Mouse (Mus musculus) CD8-positive naive resting alpha-beta T cell, adult 2 months (primary cell): ENCODE results near the gene St6galnac3.
"Not testable (repeated sequence)": the region's sequence is repeated elsewhere in the genome, so short reads cannot be mapped to it uniquely, and the experiment has no call there.

Source experiments
- DNase-seq, 2 experiments: peaks; one replicate each; pipeline ENCODE4 v3.0.0; 2022; ENCODE audit warnings: low read depth in 2 of 2, low spot score in 2 of 2

Gene St6galnac3

GRCm38 (mm10) chr3:153421060-153421917, 303.7 kb downstream of the St6galnac3 start:
- no peak for DNase-seq

DNA sequence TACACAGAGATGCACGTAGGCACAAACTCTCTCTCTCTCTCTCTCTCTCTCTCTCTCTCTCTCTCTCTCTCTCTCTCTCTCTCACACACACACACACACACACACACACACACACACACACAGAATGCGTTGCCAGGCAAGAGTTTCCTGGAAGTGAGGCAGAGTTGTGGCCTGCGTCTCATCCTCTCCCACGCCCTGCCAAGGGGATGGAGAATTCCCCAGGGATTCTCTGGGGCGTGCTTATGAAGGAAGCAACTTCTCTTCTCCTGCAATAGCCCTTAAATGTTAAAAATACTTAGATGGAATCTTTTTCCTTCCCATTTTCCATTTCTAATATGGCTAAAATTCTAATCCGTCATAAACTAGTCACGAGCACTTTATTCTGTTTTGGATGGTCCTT, 305.6 kb downstream of the St6galnac3 start:
- DNase-seq, result no peak

GRCm38 (mm10) chr3:153417001-153417400, 308.0 kb downstream of the St6galnac3 start:
- no peak for DNase-seq

DNA sequence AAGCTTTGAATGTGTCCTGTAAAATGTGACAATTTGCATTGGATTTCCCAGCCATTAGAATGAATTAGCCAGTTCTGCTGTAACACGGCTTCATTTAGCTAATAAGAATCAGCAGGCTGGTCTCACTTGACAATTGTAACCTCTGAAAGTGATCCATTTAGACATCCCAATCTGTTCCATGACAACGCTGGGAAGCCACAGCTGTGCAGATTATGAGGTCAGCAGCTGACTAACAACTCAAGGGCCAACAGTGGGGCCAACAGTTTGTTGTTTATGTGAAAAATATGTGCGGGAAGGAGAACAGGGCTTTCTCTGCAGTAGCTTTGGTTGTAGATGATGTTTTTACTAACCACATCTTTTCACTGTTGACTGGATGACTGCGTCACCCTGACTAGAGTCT, 308.6 kb downstream of the St6galnac3 start:
- DNase-seq, result no peak

DNA sequence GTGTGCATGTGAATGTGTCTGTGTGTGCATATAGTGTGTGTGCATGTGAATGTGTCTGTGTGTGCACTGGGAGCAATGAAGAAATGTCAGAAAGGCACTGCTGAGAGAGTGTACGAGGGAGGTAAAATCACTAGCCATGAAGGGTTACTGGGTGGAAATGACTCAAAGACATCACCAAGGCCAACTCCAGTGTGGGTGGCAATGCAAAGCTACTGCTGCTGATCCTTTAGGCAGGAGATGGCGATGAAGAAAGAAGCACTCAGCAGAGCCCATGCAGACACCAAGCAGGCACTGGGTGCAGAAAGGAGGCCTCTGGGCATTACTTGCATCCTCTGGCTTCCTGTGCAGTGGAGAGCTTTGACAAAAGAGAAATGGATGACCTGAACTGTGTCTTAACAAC, 310.8 kb downstream of the St6galnac3 start:
- DNase-seq, result no peak

- DNase-seq, result no peak
These were observed 315.7 kb downstream of the St6galnac3 start for GRCm38 (mm10) chr3:153409286-153409685.

- DNase-seq, result no peak
These were observed 316.6 kb downstream of the St6galnac3 start for GRCm38 (mm10) chr3:153408361-153408760.

DNA sequence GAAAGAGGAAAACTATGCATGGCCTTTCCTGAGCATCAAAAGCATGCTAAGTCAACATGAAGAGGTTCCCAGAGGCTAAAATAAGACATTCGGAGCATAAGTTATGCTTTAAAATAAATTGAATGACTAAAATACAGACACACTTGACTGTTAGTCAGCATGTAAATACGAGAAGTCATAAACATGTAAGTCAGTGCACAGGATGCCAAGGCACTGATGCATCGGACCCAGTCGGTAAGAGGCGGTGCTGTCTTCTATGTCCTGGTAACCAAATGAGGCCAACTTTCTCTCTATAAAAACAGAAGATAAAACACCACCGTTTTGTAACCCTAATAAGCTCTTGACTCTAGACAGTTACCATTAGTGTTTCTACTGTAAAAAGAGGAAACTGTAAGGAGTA, 317.3 kb downstream of the St6galnac3 start:
- DNase-seq, result no peak

- DNase-seq, result no peak
These were observed 318.1 kb downstream of the St6galnac3 start for GRCm38 (mm10) chr3:153406858-153407257.

DNA sequence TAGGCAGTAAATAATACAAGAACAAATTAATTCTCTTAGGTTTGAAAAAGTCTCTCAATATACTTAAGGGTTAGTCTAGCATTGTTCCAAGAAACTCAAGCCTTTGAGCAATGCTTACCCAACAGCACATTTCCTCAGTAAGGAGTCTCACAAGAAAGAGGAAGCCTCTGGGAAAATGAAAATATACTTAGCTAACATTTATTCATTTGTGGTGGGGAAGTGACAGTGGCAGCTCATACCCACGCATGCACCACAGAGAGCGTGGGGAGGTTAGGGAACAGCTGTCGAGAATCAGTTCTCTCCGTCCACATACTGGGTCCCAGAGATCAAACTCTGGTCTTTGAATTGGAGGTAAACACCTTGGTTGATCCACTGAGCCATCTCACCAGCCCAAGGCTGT, 318.8 kb downstream of the St6galnac3 start:
- DNase-seq, result no peak

DNA sequence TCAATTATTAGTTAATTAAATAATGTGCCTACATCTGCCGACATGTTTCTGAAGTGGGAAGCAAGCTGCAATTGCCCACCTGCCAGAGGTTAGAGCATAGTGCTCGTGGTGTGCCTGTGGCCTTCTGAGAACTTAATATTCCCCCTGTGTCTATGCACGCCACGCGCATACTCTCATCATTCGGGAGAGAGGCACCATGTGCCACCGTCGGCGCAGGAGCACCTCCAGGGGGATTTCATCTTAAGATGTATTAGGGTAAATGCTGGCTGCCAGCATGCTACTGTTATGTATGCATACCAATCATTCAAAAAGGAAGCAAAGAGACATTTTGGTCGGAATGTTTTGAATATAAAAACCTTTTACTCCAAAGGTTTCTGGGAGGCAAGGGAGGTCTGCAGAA, 319.3 kb downstream of the St6galnac3 start:
- DNase-seq, result no peak

DNA sequence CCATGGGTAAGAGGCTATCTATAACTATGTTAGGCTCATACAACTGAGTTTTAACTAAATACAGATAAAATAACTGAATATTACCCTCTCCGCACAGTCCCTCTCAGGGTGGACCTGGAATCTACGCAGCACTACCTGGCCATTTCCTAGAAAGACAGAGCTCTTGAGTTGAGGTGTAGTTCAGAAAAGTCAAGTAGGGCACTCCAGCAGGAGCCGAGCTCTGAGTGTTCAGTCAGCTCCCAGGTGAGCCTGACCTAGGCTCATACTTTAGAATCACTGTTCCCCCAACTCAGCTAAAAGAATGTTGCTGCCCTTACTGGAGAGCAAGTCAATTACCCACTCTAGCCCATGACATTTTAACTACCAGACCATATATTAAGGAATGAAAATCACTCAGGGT, 324.7 kb downstream of the St6galnac3 start:
- no peak for DNase-seq

GRCm38 (mm10) chr3:153399574-153399973, 325.4 kb downstream of the St6galnac3 start:
- no peak for DNase-seq

DNA sequence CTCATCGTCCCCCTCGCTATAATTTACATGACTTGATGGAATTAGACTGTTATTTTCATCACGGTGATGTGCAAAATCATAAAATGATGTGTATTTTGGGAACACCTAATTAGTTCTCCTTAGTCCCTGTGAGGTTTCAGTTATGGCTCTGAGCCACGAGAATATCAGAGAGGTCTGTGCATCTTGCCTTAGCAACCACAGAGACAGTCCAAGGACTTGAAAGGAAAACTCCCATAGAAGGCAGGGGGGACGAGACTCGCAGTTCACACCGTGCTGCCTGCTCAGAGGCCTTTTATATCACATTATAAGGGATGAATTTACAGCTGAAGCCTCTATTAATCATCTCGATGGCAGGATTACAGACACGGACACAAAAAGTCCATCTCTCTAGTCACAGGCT, 327.2 kb downstream of the St6galnac3 start:
- no peak for DNase-seq

DNA sequence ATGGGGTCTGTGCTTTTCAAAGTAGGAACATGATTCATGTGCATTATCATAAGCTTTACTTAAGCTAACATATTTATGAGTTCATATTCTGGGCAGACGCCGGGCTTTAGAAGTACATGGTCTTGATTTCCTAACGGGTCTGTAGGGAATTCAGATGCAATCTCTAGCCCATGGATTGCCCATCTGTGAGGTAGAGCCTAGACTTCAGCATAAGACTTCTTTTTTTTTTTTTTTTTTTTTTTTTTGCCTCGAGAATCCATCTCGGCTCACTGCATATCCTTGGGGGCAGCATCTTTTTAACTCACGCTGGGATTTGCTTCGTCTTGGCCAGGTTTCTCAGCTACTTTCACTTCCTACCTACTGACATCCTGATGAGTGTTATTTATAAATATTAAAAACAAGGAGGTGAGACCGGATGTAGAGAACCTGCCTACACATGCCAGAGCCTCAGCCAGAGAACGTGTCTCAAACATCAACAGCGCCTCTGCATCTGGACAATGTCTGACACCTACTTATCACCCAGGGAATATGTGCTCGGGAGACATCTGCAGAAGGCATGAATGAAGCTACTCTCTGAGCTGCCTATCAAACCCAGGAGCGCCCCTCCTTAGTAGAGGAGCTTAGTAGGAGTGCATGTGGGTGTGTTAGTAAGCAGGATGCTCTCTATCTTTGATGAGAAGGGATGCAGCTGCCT, 328.5 kb downstream of the St6galnac3 start:
- DNase-seq, result no peak

- DNase-seq, result no peak
These were observed 329.6 kb downstream of the St6galnac3 start for GRCm38 (mm10) chr3:153395351-153395750.

DNA sequence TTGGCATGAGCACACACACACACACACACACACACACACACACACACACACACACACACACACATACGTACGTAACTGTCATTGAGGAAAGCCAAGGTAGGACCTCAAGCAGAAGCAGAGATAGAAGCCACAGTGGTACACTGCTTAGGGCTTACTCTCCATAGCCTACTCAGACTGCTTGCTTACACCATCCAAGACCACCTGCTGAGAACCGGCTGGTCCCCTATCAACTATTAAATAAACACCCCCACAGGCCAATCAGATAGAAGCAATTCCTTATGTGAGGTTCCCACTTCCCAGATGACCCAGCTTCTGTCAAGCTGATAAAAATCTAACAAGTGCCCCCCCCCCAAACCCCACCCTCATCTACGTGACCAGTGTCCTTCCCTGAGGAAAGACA, 330.2 kb downstream of the St6galnac3 start:
- DNase-seq, result no peak

DNA sequence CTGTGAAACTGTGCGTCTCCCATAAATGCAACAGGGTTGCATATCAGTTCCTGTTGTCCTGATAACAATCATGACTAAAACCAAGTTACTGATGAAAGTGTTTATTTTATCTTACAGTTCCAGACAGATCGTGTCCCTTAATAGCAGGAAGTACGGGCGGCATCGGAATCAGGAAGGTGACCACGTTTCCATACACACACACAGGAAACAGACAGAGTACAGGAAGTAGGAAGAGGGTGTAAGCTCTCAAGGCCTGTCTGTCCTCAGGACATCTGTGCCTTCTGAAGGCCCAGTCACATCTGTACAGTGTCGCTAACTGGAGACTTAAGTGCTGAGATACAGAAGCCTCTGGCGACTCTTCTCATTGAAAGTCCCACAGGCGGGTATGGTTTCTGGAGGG, 330.8 kb downstream of the St6galnac3 start:
- no peak for DNase-seq

- not testable (repeated sequence) for DNase-seq
These were observed 333.5 kb downstream of the St6galnac3 start for GRCm38 (mm10) chr3:153391451-153391850.

DNA sequence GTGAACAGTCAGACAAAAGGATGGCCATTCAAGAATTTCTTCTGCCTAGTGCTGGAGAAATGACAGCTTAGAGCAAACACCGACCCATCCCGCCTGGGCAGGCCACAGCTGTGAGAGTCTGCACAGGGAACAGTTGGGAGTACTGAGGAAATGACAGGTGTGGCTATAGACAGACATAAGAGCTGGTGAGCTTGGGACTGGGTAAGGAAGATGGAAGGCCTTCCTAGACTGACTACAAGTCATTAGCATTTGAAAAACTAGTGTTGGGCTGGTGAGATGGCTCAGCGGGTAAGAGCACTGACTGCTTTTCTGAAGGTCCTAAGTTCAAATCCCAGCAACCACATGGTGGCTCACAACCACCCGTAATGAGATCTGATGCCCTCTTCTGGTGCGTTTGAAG, 340.3 kb downstream of the St6galnac3 start:
- not testable (repeated sequence) for DNase-seq

DNA sequence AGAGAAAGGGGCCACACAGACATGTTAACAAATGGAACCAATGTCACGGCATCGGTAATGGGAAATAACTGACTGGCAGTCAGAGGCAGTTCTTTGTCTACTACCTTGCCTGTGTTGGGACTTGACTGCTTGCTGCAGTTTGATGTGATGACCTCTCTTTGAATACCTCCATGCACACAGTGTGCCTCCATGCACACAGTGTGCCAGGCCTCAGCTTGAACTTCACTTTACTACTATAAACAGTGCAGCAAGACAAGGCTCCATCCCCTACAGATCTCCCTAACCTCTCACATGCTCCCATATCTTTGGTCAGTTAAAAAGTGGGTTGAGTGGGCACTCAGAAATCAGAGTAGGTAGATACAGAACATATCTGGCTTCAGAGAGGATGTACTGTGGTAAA, 341.3 kb downstream of the St6galnac3 start:
- no peak for DNase-seq

GRCm38 (mm10) chr3:153365057-153365755, 359.8 kb downstream of the St6galnac3 start:
- no peak for DNase-seq
